Mouse (Mus musculus) hindbrain, embryonic 13.5 days (tissue): ENCODE results near the gene Sorbs1. TPM values are rescaled to one million over a fixed set of nuclear protein-coding genes. Genes with fewer than 3 reads are reported as not detected.
A peak's percentile ranks its signal among the peaks of the same experiment; 100 is the strongest.

ENCODE experiments used
- ATAC-seq: fragments of 200-750 bp; cut with Nextera tagmentation; 2 replicates; pipeline ENCODE4 v1.8.0; 2017; ENCODE audit warnings: moderate TSS enrichment; ENCODE audit not compliant: low FRiP score
- H3K27ac ChIP-seq: fragments of 300-500 bp; sonication (generic); 2 replicates; pipeline ENCODE4 v1.5.1; 2015; ENCODE audit warnings: inconsistent platforms, mild to moderate bottlenecking, moderate library complexity
- H3K27me3 ChIP-seq: fragments of 300-500 bp; sonication (generic); 2 replicates; pipeline ENCODE4 v1.6.1; 2015; ENCODE audit warnings: mild to moderate bottlenecking, inconsistent platforms
- H3K36me3 ChIP-seq: fragments of 300-500 bp; sonication (generic); 2 replicates; pipeline ENCODE4 v1.6.1; 2015; ENCODE audit warnings: mild to moderate bottlenecking, inconsistent platforms
- H3K4me1 ChIP-seq: fragments of 300-500 bp; sonication (generic); replicated peaks from 2 replicates; pipeline ENCODE4 v1.6.1; 2015; ENCODE audit warnings: inconsistent platforms
- H3K4me2 ChIP-seq: fragments of 300-500 bp; sonication (generic); 2 replicates; pipeline ENCODE4 v1.6.1; 2015; ENCODE audit warnings: inconsistent platforms, mild to moderate bottlenecking, moderate library complexity
- H3K4me3 ChIP-seq: fragments of 300-500 bp; sonication (generic); 2 replicates; pipeline ENCODE4 v1.5.1; 2015; ENCODE audit warnings: mild to moderate bottlenecking, inconsistent platforms
- H3K9ac ChIP-seq: fragments of 300-500 bp; sonication (generic); 2 replicates; pipeline ENCODE4 v1.6.1; 2015; ENCODE audit warnings: mild to moderate bottlenecking, inconsistent platforms
- H3K9me3 ChIP-seq: fragments of 300-500 bp; sonication (generic); 2 replicates; pipeline ENCODE4 v1.6.1; 2016; ENCODE audit warnings: inconsistent platforms
- WGBS: fragments of 180-500 bp; shearing (Covaris S2); methylation state at CpG from one replicate; pipeline ENCODE4 v1.1.7; 2015; 5-methylcytosine and 5-hydroxymethylcytosine counted together
- polyA plus RNA-seq: library from polyadenylated mRNA; unstranded; fragments of >200 nt; fragmentation: Nextera tagmentation; extraction: Ambion mirVana; gene quantifications from 2 replicates; pipeline ENCODE4 v1.2.1, GENCODE M21; 2015

Gene Sorbs1
- polyA plus RNA-seq, 1 experiment from 2014 or later, result 100 TPM

DNA sequence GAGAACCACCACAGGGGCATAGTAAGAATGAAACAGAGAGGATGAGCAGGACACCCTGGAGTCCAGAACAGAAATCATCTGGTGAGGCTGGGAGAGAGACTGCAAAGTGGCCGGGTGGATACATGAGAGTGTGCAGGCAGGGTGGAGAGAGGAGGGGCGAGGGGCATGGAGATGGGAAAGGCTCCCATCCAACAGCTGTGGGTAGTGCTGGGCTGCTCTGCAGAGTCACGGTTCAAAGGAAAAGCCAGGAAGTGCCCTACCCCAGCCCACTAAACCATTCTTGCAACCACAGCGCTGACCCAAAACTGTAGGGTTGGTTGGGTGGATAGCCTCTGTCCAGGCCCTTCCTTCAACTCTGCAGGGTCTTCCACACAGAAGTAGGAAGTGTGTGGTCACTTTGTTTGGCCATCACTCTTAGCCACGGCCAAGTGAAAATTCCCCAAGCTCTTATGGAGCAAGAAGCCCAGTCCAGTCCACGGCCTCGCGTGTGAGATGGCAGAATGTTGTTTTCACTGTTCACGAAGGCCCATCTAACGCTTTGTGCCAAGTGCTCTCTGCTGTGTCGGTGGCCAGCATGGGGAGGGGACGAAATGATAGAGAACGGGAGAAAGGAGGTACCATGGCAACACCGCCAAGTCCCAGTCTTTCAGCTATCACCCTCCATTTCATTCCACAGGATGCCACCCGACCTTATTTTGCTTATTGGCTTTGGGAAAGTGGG, 203.0 kb downstream of the Sorbs1 start:
- H3K9me3 ChIP-seq, result no peaks in the 10 kb centered on the region
- WGBS, result 90% methylated on average over 15 of the region's 15 CpGs
- no peaks in the 10 kb centered on the region for H3K27me3 ChIP-seq
- no peak overlapping the region for H3K4me3 ChIP-seq
- no peaks in the 10 kb centered on the region for H3K4me1 ChIP-seq
- H3K4me2 ChIP-seq, result no peak overlapping the region
- no peak overlapping the region for H3K9ac ChIP-seq
- no peak for ATAC-seq
- peaks cover 66% of the 10 kb centered on the region for H3K36me3 ChIP-seq
- H3K27ac ChIP-seq, result no peak overlapping the region

DNA sequence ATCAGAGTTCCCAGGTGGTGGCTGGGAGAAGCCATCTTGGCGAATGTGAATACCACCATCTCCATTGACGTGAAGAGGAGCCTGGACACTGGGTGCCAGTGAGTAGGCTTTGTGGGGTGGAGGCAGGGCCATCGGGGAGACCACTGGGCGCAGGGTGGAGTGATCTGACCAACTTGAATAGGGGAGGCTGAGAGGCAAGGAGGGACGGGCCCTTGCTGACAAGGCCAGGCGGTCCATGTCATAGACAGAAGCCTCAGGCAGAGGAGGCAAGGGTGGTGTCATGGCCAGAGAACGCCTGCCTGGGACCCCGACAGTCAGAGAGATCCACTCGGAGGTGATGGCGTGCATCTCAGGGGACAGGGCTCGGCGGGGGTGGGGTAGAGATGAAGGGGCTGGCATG, 203.7 kb downstream of the Sorbs1 start:
- Histone ChIP-seq H3K4me1 (no peaks in the 10 kb centered on the region), H3K4me2 (no peak overlapping the region), H3K9me3 (no peaks in the 10 kb centered on the region), H3K27me3 (no peaks in the 10 kb centered on the region), H3K9ac (no peak overlapping the region), H3K4me3 (no peak overlapping the region), H3K27ac (no peak overlapping the region), H3K36me3 (peaks cover 69% of the 10 kb centered on the region)
- ATAC-seq, result no peak
- WGBS, result 93% methylated on average over 12 of the region's 12 CpGs

DNA sequence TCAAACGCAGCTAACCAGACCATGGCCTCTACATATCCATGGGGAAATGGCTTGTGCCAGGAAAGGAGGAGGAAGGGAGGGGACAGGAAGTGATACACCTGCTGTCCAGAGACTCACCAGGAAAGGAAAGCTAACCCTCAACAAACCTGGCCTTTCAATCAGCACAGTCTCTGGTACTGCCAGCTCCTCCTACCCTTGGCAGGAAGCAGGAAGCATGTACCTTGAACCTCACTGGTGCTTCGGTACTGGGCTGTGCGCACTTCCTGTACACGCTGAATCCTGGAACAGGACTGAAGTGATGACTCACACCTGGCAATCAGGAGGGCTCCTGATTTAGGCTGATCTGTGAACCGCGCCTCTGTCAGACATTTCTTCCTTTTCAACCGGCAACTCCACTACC, 206.0 kb downstream of the Sorbs1 start:
- H3K4me1 ChIP-seq, result no peaks in the 10 kb centered on the region
- H3K27me3 ChIP-seq, result no peaks in the 10 kb centered on the region
- H3K27ac ChIP-seq, result no peak overlapping the region
- no peak overlapping the region for H3K9ac ChIP-seq
- H3K36me3 ChIP-seq, result peaks cover 65% of the 10 kb centered on the region
- H3K4me3 ChIP-seq, result no peak overlapping the region
- WGBS, result 95% methylated on average over 7 of the region's 7 CpGs
- H3K4me2 ChIP-seq, result no peak overlapping the region
- H3K9me3 ChIP-seq, result no peaks in the 10 kb centered on the region
- ATAC-seq, result no peak

DNA sequence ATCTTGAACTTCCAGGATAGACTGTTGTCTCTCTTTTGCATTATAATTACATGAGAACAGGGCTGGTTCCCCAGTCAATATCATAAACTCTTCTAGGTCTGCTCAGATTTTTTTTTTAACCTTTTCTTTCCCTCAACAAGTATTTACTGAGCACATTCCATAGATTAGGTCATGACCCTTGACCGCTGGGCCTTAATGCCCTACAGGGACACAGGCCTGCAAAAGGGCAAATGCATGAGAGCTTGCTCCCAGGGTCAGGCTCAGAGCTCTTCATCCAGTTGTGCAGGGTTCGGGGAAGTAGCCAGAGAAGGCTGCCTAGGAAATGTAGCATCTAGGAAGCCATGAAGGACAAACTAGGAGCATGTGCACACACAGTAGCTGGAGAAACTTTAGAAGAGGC, 206.9 kb downstream of the Sorbs1 start:
- Histone ChIP-seq H3K36me3 (peaks cover 61% of the 10 kb centered on the region), H3K9me3 (no peaks in the 10 kb centered on the region), H3K27ac (no peak overlapping the region), H3K27me3 (no peaks in the 10 kb centered on the region), H3K9ac (no peak overlapping the region), H3K4me3 (no peak overlapping the region), H3K4me2 (no peak overlapping the region), H3K4me1 (no peaks in the 10 kb centered on the region)
- no peak for ATAC-seq
- WGBS, result 61% methylated on average over 2 of the region's 2 CpGs

DNA sequence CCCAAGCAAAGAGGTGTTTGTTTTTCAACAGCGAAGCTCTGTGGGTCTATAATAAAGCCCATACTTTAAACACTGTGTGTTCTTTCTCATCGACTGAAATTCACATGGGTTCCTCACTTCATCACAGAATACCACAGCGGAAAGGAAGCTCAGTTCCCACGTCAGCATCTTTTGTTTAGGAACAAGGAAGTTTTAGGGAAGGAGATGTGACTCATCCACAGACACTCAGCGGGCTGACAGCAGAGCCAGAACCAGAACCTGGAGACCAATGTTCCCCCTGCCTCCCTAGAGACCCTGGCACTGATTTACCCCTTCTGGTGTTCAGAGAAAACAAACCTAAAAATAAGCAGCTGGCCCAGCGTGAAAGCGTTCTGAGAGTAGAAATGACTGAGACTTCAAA, 208.1 kb downstream of the Sorbs1 start:
- Histone ChIP-seq H3K4me2 (no peak overlapping the region), H3K27ac (no peak overlapping the region), H3K4me3 (no peak overlapping the region), H3K36me3 (peaks cover 60% of the 10 kb centered on the region), H3K27me3 (no peaks in the 10 kb centered on the region), H3K4me1 (peaks cover 3% of the 10 kb centered on the region), H3K9me3 (no peaks in the 10 kb centered on the region), H3K9ac (no peak overlapping the region)
- ATAC-seq, result no peak
- 83% methylated on average over 7 of the region's 7 CpGs for WGBS

DNA sequence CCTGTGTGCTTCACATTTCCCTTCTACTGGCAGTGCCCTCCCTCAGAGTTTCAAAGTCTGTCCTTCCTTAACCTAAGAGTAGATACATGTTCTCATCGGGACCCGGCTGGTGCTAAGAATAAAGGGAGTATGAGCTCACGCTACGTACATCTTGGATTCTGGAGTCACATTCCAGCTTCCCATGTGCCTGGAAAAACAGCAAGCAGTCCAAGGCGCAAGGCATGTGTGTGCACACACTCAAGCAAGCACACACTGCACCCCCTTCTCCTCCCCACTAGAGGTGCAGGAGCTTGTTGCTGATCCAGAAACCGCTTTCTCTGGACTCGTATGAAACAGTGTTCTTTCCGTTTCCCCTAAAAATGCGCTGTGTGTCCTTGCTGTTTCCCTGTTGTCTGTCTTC, 210.7 kb downstream of the Sorbs1 start:
- H3K27me3 ChIP-seq, result no peaks in the 10 kb centered on the region
- no peak overlapping the region for H3K9ac ChIP-seq
- ATAC-seq, result no peak
- H3K4me1 ChIP-seq, result peaks cover 24% of the 10 kb centered on the region
- no peaks in the 10 kb centered on the region for H3K9me3 ChIP-seq
- 86% methylated on average over 9 of the region's 9 CpGs for WGBS
- H3K36me3 ChIP-seq, result peaks cover 47% of the 10 kb centered on the region
- H3K27ac ChIP-seq, result no peak overlapping the region
- no peak overlapping the region for H3K4me2 ChIP-seq
- no peak overlapping the region for H3K4me3 ChIP-seq

DNA sequence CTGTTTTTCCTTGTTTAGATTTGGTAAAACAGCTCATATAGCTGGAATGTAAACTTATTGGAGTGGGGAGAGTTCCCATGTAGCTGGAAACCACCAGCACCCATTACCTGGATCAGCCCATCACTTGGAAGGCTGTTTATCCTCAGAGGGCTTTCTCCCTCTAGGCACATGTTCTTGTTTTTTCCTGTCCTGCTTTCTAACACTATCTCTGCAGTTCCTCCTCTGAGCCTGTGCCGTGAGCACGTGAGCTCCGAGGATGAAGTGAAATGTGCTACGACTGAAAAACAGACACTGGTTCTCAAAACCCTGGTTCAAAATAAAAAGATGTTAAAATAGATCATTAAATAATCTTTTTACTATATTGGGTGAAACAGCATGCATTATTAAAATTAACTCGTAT, 211.1 kb downstream of the Sorbs1 start:
- Histone ChIP-seq H3K27me3 (no peaks in the 10 kb centered on the region), H3K36me3 (peaks cover 42% of the 10 kb centered on the region), H3K4me3 (no peak overlapping the region), H3K4me1 (peaks cover 24% of the 10 kb centered on the region), H3K27ac (no peak overlapping the region), H3K9me3 (no peaks in the 10 kb centered on the region), H3K4me2 (no peak overlapping the region), H3K9ac (no peak overlapping the region)
- no peak for ATAC-seq
- 92% methylated on average over 5 of the region's 5 CpGs for WGBS

DNA sequence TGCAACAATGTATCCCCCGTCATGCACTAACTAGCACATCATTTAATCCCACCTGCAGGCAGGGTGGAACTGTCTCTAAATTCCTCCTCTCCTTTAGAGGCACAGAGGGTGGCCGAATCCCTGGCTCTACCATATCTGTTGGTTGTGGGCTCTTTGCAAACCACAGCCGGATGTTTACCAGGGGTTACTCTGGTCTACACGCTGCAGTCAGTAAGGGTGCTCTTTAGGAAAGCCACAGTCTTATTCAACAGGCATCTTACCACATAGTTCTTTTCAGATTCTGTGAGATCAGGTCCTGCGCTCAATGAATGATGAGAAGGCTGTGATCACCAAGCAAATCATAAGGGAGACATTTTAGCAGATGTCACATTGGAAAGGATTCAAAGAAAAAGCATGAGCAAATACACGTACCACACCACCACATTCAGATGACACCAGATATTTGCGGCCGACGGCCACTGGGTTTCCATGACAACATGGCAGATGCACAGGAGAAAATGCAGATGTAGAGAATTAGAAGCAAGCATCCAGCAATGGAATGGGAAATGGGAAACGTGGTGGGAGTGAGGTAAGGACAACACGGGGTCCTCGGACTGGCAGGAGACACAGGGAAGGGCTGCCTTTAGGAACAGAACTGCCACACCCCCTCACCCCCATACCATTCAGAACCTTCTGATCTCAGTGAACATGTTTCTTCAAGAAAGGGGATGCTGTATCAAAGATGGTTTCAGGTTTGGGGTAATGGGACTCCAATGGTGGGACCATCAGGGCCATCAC, 213.4 kb downstream of the Sorbs1 start:
- Histone ChIP-seq H3K4me3 (no peak overlapping the region), H3K27me3 (no peaks in the 10 kb centered on the region), H3K9me3 (no peaks in the 10 kb centered on the region), H3K36me3 (peaks cover 40% of the 10 kb centered on the region), H3K4me1 (peaks cover 24% of the 10 kb centered on the region), H3K27ac (no peak overlapping the region), H3K4me2 (no peak overlapping the region), H3K9ac (no peak overlapping the region)
- 75% methylated on average over 12 of the region's 12 CpGs for WGBS
- ATAC-seq, result 0 out of 2 replicates have a peak, but pooled peaks have one; percentile 44

DNA sequence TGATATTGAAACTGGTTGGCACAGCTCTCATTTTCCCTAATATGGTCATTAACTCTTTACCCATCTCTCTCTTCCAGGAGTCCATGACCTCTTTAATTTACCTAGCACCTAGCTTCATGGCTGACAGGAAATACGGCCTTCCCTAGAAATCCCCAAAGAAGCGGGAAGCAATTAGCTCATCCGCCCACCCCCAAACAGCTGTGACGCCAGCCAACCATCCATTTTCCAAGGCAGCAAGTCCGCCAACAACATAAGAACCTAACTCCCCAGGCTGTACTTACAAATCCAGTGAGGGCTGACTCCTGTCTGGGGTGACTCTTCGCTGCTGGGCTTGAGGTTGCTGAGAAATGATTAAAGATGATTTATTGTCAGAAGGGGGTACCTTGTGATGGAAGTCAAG, 214.4 kb downstream of the Sorbs1 start:
- no peak overlapping the region for H3K4me3 ChIP-seq
- no peak overlapping the region for H3K27ac ChIP-seq
- no peak overlapping the region for H3K4me2 ChIP-seq
- WGBS, result 54% methylated on average over 6 of the region's 6 CpGs
- H3K27me3 ChIP-seq, result no peaks in the 10 kb centered on the region
- H3K9me3 ChIP-seq, result no peaks in the 10 kb centered on the region
- no peak overlapping the region for H3K9ac ChIP-seq
- ATAC-seq, result no peak
- H3K36me3 ChIP-seq, result peaks cover 39% of the 10 kb centered on the region
- H3K4me1 ChIP-seq, result peaks cover 24% of the 10 kb centered on the region

DNA sequence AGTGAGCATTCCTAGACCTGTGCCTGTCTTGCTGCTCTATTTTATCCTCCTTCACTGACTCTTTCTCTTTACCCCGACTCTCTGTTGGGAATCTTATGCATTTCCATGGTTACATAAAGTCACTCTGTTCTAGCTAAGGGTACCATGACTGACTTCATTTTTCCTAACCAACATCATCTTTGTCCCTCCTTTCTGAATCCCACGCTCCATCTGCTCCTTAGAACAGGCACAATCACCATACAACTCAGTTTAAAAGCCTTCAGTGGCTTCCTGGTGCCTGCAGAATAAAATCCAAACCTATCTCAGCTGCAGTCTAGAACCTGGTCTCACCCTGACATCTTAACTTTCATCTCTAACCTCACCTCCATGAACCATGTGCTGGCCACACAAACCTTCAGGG, 215.0 kb downstream of the Sorbs1 start:
- Histone ChIP-seq H3K4me1 (peaks cover 24% of the 10 kb centered on the region), H3K4me3 (no peak overlapping the region), H3K36me3 (peaks cover 39% of the 10 kb centered on the region), H3K27ac (no peak overlapping the region), H3K27me3 (no peaks in the 10 kb centered on the region), H3K4me2 (no peak overlapping the region), H3K9ac (no peak overlapping the region), H3K9me3 (no peaks in the 10 kb centered on the region)
- ATAC-seq, result no peak
- WGBS, result 69% methylated on average over 2 of the region's 2 CpGs

DNA sequence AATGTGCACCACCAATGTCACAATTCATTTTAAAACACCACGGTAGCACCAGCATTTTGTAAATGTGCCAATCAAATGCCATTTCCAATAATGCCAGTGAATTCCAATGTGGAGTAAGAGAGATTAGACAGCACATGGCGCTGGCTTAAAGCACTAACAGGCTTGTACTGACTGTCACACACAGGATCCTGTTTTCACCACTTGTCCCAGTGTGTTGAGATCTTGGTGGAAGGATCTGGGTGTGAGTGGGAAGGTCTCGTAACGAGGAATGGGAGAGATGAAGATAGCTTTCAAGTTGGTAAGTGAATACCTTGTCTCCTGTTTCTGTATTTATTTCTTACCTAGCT, 215.8 kb downstream of the Sorbs1 start:
- Histone ChIP-seq H3K27ac (no peak overlapping the region), H3K4me1 (peaks cover 24% of the 10 kb centered on the region), H3K4me3 (no peak overlapping the region), H3K36me3 (peaks cover 34% of the 10 kb centered on the region), H3K9ac (no peak overlapping the region), H3K9me3 (no peaks in the 10 kb centered on the region), H3K27me3 (no peaks in the 10 kb centered on the region), H3K4me2 (no peak overlapping the region)
- 77% methylated on average over 4 of the region's 4 CpGs for whole genome bisulfite sequencing
- no peak for ATAC-seq

DNA sequence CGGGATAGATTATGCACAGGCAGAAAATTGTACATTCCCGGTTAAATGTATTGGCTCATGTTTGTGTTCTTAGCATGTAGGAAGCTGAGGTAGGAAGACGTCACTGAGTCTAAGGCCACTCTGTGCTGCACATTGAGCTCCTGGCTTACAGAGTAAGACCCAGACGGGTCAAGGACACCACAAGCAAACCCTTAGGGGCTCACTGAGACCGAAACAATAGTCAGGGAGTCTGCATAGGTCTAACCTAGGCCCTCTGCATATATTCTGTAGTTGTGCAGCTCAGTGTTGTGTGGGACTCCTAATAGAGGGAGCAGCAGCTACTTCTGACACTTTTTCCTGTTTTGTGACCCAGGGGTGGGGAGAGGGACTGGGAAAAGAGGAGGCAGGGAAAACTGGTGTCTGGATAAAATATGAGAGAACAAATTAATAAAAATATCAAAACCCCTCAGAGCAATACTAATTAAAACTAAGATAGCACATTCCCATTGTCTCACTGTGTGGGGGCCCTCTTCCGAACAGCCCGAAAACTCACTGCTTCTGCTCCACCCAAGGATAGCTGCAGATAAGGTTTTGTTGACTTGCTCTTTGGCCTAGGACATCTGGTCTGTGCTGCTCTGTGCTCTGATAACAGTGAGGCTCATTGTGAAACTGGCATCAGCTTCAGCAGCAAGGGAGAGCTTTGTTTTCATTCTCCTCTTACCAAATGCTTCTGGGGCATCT, 216.3 kb downstream of the Sorbs1 start:
- Histone ChIP-seq H3K4me3 (no peak overlapping the region), H3K9me3 (no peaks in the 10 kb centered on the region), H3K9ac (no peak overlapping the region), H3K27ac (no peak overlapping the region), H3K4me1 (peaks cover 24% of the 10 kb centered on the region), H3K4me2 (no peak overlapping the region), H3K27me3 (no peaks in the 10 kb centered on the region), H3K36me3 (peaks cover 34% of the 10 kb centered on the region)
- ATAC-seq, result no peak
- 82% methylated on average over 7 of the region's 7 CpGs for whole genome bisulfite sequencing
